Mouse (Mus musculus): ENCODE measurements around the gene Ppp1r9b. TPM values are rescaled to one million over a fixed set of nuclear protein-coding genes. Genes with fewer than 3 reads are reported as not detected.
A peak's percentile ranks its signal among the peaks of the same experiment; 100 is the strongest.

Ppp1r9b gene
- polyA plus RNA-seq, 1 experiment from 2014 or later, result 19.4 TPM

DNA sequence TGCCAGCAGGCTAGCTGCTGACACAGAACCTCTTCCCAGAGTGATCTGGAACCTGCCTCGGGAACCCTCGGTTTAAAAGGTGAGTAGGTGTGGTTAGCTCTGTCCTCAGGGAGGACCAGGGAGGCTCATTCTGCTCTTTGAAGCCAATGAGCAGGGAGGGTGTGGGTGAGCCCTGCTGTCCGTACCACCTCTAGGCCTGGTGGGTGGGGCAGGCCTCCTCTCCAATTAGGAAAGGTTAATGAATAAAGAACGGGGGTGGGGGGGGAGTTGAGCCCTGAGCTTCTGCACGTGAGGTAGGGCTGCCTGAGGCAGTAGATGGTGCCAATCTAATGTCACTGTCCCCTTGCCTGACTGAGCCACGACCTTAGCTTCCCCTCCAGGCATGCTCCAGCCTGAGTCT, 42.1 kb downstream of the Ppp1r9b start:
- WGBS, result 49% methylated on average over 6 of the region's 6 CpGs
- no peak overlapping the region for H3K9ac ChIP-seq (ENCODE audit: low read depth, low read length)
- no peak for ATAC-seq
- no peak overlapping the region for H3K27ac ChIP-seq (ENCODE audit: low read length)
- H3K4me2 ChIP-seq (ENCODE audit: low read length), result no peak overlapping the region
- H3K4me3 ChIP-seq (ENCODE audit: low read depth, low read length), result no peak overlapping the region
- H3K9me3 ChIP-seq (replicated peaks; ENCODE audit: control insufficient read depth, low read length, poor library complexity, severe bottlenecking), result no peaks in the 10 kb centered on the region
- no peaks in the 10 kb centered on the region for H3K27me3 ChIP-seq (ENCODE audit: control insufficient read depth, insufficient read depth, low read depth, low read length)
- H3K36me3 ChIP-seq (ENCODE audit: control insufficient read depth, insufficient read depth, low read length), result no peaks in the 10 kb centered on the region
- no peaks in the 10 kb centered on the region for H3K4me1 ChIP-seq (ENCODE audit: control insufficient read depth, insufficient read depth, low read length)

DNA sequence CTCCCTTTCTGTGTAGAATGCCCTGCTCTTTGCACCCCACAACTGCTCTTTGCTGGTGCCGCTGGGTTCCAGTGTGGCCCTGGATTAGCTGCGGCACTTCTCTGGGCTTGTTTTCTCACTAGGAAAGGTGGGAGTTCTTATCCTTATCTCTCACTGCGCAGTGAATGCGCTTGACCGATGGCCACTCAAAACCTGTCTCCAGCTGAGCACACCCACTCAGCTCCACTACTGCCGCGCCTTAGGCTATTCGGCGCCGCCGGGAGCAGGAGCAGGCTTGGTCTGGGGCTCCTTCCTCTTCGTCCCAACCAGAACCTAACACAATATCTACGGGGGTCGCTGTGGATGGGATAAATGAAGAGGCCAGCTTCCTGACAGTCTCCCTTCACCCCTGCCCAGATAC, 42.8 kb downstream of the Ppp1r9b start:
- Histone ChIP-seq H3K4me1 (ENCODE audit: control insufficient read depth, insufficient read depth, low read length) (no peaks in the 10 kb centered on the region), H3K9me3 (replicated peaks; ENCODE audit: control insufficient read depth, low read length, poor library complexity, severe bottlenecking) (no peaks in the 10 kb centered on the region), H3K9ac (ENCODE audit: low read depth, low read length) (no peak overlapping the region), H3K27me3 (ENCODE audit: control insufficient read depth, insufficient read depth, low read depth, low read length) (no peaks in the 10 kb centered on the region), H3K27ac (ENCODE audit: low read length) (no peak overlapping the region), H3K4me3 (ENCODE audit: low read depth, low read length) (no peak overlapping the region), H3K36me3 (ENCODE audit: control insufficient read depth, insufficient read depth, low read length) (no peaks in the 10 kb centered on the region), H3K4me2 (ENCODE audit: low read length) (no peak overlapping the region)
- 80% methylated on average over 14 of the region's 14 CpGs for WGBS
- no peak for ATAC-seq

DNA sequence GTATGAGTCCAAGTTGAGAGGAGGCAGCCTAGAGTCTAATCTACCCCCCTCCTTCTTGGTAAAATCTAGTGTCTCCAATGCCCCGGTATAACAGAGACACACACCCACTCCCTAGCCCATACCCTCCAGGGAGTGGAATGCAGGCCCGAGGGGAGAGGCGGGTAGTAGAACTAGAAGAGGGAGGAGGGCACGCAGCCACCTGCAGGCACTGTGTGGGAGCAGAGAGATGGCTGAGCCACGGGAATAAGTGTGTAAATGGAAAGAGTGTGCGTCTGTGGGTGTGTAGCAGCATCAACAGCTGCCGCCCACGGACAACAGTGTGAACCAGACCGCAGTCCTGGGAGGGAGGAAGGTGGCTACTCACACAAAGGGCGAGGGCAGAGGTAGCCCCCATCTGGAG, 44.1 kb downstream of the Ppp1r9b start:
- no peaks in the 10 kb centered on the region for H3K27me3 ChIP-seq (ENCODE audit: control insufficient read depth, insufficient read depth, low read depth, low read length)
- H3K4me2 ChIP-seq (ENCODE audit: low read length), result no peak overlapping the region
- WGBS, result 70% methylated on average over 10 of the region's 10 CpGs
- no peaks in the 10 kb centered on the region for H3K9me3 ChIP-seq (replicated peaks; ENCODE audit: control insufficient read depth, low read length, poor library complexity, severe bottlenecking)
- ATAC-seq, result no peak
- H3K36me3 ChIP-seq (ENCODE audit: control insufficient read depth, insufficient read depth, low read length), result no peaks in the 10 kb centered on the region
- no peak overlapping the region for H3K9ac ChIP-seq (ENCODE audit: low read depth, low read length)
- H3K4me3 ChIP-seq (ENCODE audit: low read depth, low read length), result no peak overlapping the region
- no peak overlapping the region for H3K27ac ChIP-seq (ENCODE audit: low read length)
- no peaks in the 10 kb centered on the region for H3K4me1 ChIP-seq (ENCODE audit: control insufficient read depth, insufficient read depth, low read length)

DNA sequence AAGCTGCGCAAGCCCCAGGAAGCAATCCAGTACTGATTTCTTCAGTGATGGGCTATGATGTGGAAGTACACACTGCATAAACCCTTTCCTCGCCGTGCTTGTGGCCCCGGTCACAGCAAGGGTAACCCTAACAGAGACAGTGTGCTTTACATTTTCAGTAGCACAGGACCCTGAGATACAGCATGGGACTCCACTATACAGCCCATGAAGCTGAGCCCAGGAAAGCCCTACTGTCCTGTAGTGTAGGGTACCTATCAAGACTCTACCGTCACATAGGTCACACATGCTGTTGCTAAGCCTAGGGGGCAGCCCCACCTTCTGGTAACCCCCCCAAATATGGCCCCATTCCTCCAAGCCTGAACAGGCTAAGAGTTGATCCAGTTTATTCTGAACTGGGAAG, 45.7 kb downstream of the Ppp1r9b start:
- H3K9ac ChIP-seq (ENCODE audit: low read depth, low read length), result no peak overlapping the region
- no peaks in the 10 kb centered on the region for H3K9me3 ChIP-seq (replicated peaks; ENCODE audit: control insufficient read depth, low read length, poor library complexity, severe bottlenecking)
- WGBS, result 94% methylated on average over 5 of the region's 5 CpGs
- no peak overlapping the region for H3K4me2 ChIP-seq (ENCODE audit: low read length)
- H3K27me3 ChIP-seq (ENCODE audit: control insufficient read depth, insufficient read depth, low read depth, low read length), result no peaks in the 10 kb centered on the region
- no peak overlapping the region for H3K4me3 ChIP-seq (ENCODE audit: low read depth, low read length)
- ATAC-seq, result no peak
- peaks cover 8% of the 10 kb centered on the region for H3K4me1 ChIP-seq (ENCODE audit: control insufficient read depth, insufficient read depth, low read length)
- no peaks in the 10 kb centered on the region for H3K36me3 ChIP-seq (ENCODE audit: control insufficient read depth, insufficient read depth, low read length)
- H3K27ac ChIP-seq (ENCODE audit: low read length), result no peak overlapping the region

DNA sequence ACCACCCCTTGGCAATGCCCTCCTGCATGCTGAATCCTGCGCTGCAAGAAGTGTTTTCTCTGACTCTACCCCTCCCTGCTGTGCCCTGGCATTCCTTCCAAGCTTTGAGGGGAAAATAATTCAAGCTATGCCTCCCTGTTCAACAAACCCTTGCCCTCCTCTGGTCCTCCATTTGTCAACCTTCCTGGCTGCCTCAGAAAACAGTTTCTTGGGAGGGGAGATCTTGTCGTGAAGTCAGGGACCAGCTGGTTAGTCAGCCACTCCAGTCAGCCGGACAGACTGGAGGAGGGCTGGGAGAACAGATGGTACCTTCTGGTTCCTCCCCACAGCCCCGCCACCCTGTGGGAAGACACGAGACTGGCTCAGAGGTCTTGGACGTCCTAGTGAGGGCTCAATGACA, 46.5 kb downstream of the Ppp1r9b start:
- Histone ChIP-seq H3K4me3 (ENCODE audit: low read depth, low read length) (no peak overlapping the region), H3K27me3 (ENCODE audit: control insufficient read depth, insufficient read depth, low read depth, low read length) (no peaks in the 10 kb centered on the region), H3K4me1 (ENCODE audit: control insufficient read depth, insufficient read depth, low read length) (peaks cover 14% of the 10 kb centered on the region), H3K9ac (ENCODE audit: low read depth, low read length) (no peak overlapping the region), H3K4me2 (ENCODE audit: low read length) (no peak overlapping the region), H3K27ac (ENCODE audit: low read length) (no peak overlapping the region), H3K36me3 (ENCODE audit: control insufficient read depth, insufficient read depth, low read length) (no peaks in the 10 kb centered on the region), H3K9me3 (replicated peaks; ENCODE audit: control insufficient read depth, low read length, poor library complexity, severe bottlenecking) (no peaks in the 10 kb centered on the region)
- ATAC-seq, result no peak
- whole genome bisulfite sequencing, result 46% methylated on average over 6 of the region's 6 CpGs

DNA sequence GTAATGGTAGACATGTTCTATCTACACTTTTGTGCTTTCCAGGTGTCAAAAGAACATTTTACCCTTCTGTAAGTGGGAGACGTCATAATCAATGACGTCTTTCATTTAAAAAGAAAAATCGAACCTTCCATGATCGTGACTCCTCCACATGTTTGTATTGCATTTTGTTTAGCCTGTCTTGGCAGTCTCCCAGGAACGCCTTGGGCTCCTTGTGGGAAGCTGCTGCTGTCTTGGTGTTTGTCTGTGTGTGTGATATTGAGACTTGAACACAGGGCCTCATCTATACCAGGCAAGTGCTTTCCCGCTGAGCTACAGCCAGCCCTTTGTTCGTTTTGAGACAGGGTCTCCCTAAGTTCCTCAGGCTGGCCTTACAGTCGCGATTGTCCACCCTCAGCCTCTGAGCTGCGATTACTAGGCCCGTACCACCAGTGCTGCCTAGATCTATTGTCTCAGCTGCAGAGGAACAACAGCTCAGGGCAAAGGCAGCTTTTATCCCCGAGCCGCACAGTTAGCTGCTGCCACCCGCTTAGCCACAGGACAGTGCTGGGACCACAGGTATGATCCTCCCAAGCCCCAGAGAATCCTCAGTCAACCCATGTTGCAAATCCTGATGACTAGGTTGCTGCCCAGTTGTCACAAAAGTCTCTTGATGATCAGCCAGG, 47.5 kb downstream of the Ppp1r9b start:
- Histone ChIP-seq H3K36me3 (ENCODE audit: control insufficient read depth, insufficient read depth, low read length) (no peaks in the 10 kb centered on the region), H3K4me1 (ENCODE audit: control insufficient read depth, insufficient read depth, low read length) (peaks cover 14% of the 10 kb centered on the region), H3K27ac (ENCODE audit: low read length) (no peak overlapping the region), H3K9ac (ENCODE audit: low read depth, low read length) (no peak overlapping the region), H3K9me3 (replicated peaks; ENCODE audit: control insufficient read depth, low read length, poor library complexity, severe bottlenecking) (no peaks in the 10 kb centered on the region), H3K4me3 (ENCODE audit: low read depth, low read length) (no peak overlapping the region), H3K4me2 (ENCODE audit: low read length) (no peak overlapping the region), H3K27me3 (ENCODE audit: control insufficient read depth, insufficient read depth, low read depth, low read length) (no peaks in the 10 kb centered on the region)
- WGBS, result 69% methylated on average over 14 of the region's 14 CpGs
- ATAC-seq, result no peak

DNA sequence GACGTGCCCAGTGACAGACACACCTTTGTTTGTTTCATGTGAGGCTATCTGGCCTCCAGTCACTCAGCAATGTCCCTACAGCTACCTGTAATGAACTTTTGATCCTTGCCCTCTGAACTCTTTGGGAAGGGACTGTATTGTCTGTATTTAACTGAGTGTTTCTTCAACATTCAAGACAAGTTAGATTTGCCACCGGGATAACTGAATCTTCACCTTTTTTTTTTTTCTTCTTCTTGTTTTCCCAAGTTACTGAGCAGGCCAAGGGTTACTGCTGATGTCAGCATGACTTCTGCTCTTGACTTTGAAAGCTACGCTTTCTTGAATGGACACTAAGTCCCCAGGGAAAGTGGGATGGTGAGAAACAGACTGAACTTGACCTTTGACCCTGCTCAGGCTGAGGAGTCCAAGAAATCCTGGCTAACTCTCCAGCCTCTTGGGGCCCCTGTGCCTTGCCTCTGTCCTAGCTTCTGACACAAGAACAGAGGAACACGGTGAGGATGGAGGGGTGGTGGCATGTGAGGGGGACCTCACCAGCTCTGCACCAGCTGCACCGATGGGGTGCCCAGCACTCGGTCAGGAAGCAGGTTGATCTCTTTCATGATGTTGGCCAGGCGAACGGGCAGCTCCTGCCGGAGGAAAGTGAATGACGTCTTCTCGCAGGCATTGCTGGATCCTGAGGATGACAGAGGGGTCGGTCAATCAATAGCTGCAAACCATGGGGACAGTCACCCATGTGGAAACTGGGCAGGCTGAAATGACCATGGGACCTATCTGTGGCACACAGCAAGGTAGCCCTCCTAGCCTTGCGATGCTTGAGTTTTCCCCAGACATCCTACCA, 48.2 kb downstream of the Ppp1r9b start:
- no peak for ATAC-seq
- WGBS, result 78% methylated on average over 13 of the region's 13 CpGs
- Histone ChIP-seq H3K4me1 (ENCODE audit: control insufficient read depth, insufficient read depth, low read length) (peaks cover 14% of the 10 kb centered on the region), H3K27me3 (ENCODE audit: control insufficient read depth, insufficient read depth, low read depth, low read length) (no peaks in the 10 kb centered on the region), H3K9me3 (replicated peaks; ENCODE audit: control insufficient read depth, low read length, poor library complexity, severe bottlenecking) (no peaks in the 10 kb centered on the region), H3K27ac (ENCODE audit: low read length) (no peak overlapping the region), H3K9ac (ENCODE audit: low read depth, low read length) (no peak overlapping the region), H3K36me3 (ENCODE audit: control insufficient read depth, insufficient read depth, low read length) (no peaks in the 10 kb centered on the region; the same call in 1 of the 2 replicates), H3K4me3 (ENCODE audit: low read depth, low read length) (no peak overlapping the region), H3K4me2 (ENCODE audit: low read length) (no peak overlapping the region)

DNA sequence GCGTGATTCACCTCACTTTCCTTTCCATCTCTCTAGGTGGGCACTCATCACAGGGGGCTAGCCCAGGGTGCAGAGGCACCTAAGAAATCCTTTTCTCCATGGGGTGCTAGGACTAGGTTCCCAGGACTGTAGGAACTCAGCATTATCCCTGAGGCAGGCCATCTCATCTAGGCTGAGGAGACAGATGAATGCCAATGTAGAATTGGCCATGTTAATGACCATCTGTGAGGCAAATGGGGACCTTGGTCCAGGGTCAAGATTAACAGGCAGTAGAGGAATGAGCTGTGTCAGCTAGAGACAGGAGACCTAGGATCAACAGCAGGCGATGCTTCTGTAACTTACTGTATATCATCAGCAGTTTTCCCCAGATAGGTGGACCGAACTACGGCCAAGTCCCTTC, 48.9 kb downstream of the Ppp1r9b start:
- peaks cover 1% of the 10 kb centered on the region; the same call in 1 of the 2 replicates for H3K36me3 ChIP-seq (ENCODE audit: control insufficient read depth, insufficient read depth, low read length)
- no peak overlapping the region for H3K27ac ChIP-seq (ENCODE audit: low read length)
- H3K4me1 ChIP-seq (ENCODE audit: control insufficient read depth, insufficient read depth, low read length), result peaks cover 14% of the 10 kb centered on the region
- no peak overlapping the region; the same call in 1 of the 2 replicates for H3K4me2 ChIP-seq (ENCODE audit: low read length)
- H3K9ac ChIP-seq (ENCODE audit: low read depth, low read length), result no peak overlapping the region
- no peaks in the 10 kb centered on the region for H3K9me3 ChIP-seq (replicated peaks; ENCODE audit: control insufficient read depth, low read length, poor library complexity, severe bottlenecking)
- WGBS, result 89% methylated on average over 4 of the region's 4 CpGs
- no peaks in the 10 kb centered on the region for H3K27me3 ChIP-seq (ENCODE audit: control insufficient read depth, insufficient read depth, low read depth, low read length)
- no peak overlapping the region for H3K4me3 ChIP-seq (ENCODE audit: low read depth, low read length)
- no peak for ATAC-seq

DNA sequence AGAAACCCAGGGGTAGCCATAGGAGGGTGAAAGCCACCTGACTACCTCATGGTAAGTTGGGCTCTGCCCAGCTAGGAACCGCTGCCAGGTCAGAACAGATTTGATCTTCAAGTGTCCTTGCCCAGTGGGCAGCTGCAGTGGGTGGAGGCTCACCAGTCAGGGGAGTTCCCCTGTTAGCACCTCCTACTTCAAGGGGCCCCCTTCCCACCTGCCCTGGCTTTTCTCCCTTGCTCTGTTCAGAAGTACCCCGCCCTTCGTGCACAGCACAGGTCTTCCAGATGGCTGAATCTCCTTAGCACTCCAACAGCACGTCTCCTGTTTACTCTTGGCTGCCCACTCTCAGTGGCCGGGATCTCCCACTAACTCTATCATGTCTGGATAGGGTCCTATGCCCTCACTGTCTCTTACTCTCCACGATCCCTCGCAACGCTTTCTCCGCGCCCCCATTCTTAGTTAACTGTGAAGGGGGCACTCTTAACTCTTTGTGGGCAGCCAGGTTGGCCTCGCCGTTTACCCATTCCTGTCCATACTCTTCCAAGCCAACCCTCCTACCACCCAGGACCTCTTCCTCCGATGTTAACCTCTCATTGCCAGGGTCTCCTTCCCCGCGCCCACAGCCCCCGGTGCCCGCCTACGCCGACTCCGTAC, 49.8 kb downstream of the Ppp1r9b start:
- Histone ChIP-seq H3K27ac (ENCODE audit: low read length) (peak overlapping the region; percentile 47), H3K4me3 (ENCODE audit: low read depth, low read length) (peak overlapping the region; percentile 71), H3K4me1 (ENCODE audit: control insufficient read depth, insufficient read depth, low read length) (peaks cover 14% of the 10 kb centered on the region), H3K9me3 (replicated peaks; ENCODE audit: control insufficient read depth, low read length, poor library complexity, severe bottlenecking) (no peaks in the 10 kb centered on the region), H3K9ac (ENCODE audit: low read depth, low read length) (peak overlapping the region; percentile 67), H3K27me3 (ENCODE audit: control insufficient read depth, insufficient read depth, low read depth, low read length) (no peaks in the 10 kb centered on the region), H3K36me3 (ENCODE audit: control insufficient read depth, insufficient read depth, low read length) (peaks cover 3% of the 10 kb centered on the region; the same call in 1 of the 2 replicates), H3K4me2 (ENCODE audit: low read length) (peak overlapping the region; percentile 75)
- under 1% methylated on average over 20 of the region's 20 CpGs for WGBS
- peak; percentile 34 for ATAC-seq
